In the genomic region with DNA sequence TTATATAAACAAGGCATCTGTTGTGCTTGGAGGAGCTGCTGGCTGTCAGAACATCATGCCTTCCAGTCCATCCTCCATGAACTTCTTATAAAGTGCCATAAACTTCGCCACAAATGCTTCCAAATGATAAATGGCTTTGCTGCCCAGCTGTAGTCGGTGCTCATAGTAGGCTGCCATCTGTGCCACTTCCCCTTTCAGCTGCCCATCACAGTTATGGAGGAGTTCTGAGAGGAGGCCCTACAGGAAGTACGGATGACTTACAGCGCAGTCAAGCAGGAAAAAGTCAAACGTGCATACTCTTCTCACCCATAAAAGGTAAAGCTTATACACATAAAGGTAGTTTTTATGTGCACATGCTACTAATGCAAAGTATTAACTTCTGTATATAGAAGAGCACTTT, we compare ENCODE assay signal across 26 mouse cellular contexts. TPM values are rescaled to one million over a fixed set of nuclear protein-coding genes. Genes with fewer than 3 reads are reported as not detected.
DNase-seq lines count a peak whose midpoint lies in the region; ATAC-seq and TF ChIP-seq lines count a peak whose summit lies in the region.
"Had no signal": no experiment of that assay in that cellular context is flagged by ENCODE, and none has a peak within 500 bp of the region (broad histone marks: within the 10 kb centered on the region; RNA-seq: fewer than 3 reads in every experiment).

No protein-coding gene starts in this region.

- H3K27me3 ChIP-seq in kidney, adult 2 months (replicated peaks; ENCODE audit: control insufficient read depth, insufficient read depth, low read length), result no peaks in the 10 kb centered on the region
- H3K27me3 ChIP-seq: embryonic facial prominence, embryonic 15.5 days; heart, embryonic 15.5 days had no signal

- no peaks in the 10 kb centered on the region for H3K4me1 ChIP-seq in kidney, adult 2 months (ENCODE audit: control insufficient read depth, insufficient read depth, low read length)
- H3K4me1 ChIP-seq: embryonic facial prominence, embryonic 15.5 days; forebrain, embryonic 10.5 days; heart, embryonic 10.5 days; heart, embryonic 15.5 days; hindbrain, embryonic 10.5 days had no signal

- no peak overlapping the region for H3K4me3 ChIP-seq in kidney, adult 2 months (ENCODE audit: insufficient read depth, low read depth, low read length)
- H3K4me3 ChIP-seq: embryonic facial prominence, embryonic 15.5 days; erythroblast, embryonic 14.5 days; forebrain, embryonic 10.5 days; gastrocnemius, adult 2 months; heart, embryonic 10.5 days; heart, embryonic 15.5 days; hindbrain, embryonic 10.5 days had no signal

- WGBS in kidney, adult 2 months, result 75% methylated on average over 5 of the region's 5 CpGs

- peak; percentile 17 to 20 for DNase-seq in spleen, adult 18-20 months
- no peak for DNase-seq in spleen, postnatal 14 days (ENCODE audit: low spot score in 2 of 2)
- peak; percentile 48 to 53 for DNase-seq in B cell, adult 2 months
- no peak for DNase-seq in kidney, adult 9 months
- DNase-seq in layer of hippocampus, adult 8-10 months (ENCODE audit: low spot score in 2 of 2), result no peak
- DNase-seq in kidney, adult 2 months, result no peak
- DNase-seq: adrenal gland, postnatal 10 days; cerebellum, adult 11-12 months; cerebellum, adult 9-11 months; cerebellum, postnatal 36 days; gastrocnemius, adult 2 months; gastrocnemius, postnatal 25 days; heart, adult 11 months; heart, postnatal 14 days had no signal

- ATAC-seq in granulocyte monocyte progenitor cell, adult 5-6 weeks (replicated peaks; ENCODE audit: poor library complexity, severe bottlenecking), result peak; percentile 68
- peak; percentile 93 for ATAC-seq in neutrophil, adult 5-6 weeks (ENCODE audit: extremely low read depth, insufficient number of reproducible peaks, low FRiP score, poor library complexity, severe bottlenecking)
- ATAC-seq: forebrain, embryonic 14.5 days had no signal

- TF ChIP-seq POLR2A in kidney, adult 2 months (IDR thresholded peaks at IDR 0.05; ENCODE audit: low read depth, low read length), result no peak

- H3K27ac ChIP-seq in kidney, adult 2 months (ENCODE audit: insufficient read depth, low read depth, low read length), result no peak overlapping the region
- H3K27ac ChIP-seq: embryonic facial prominence, embryonic 15.5 days; forebrain, embryonic 10.5 days; gastrocnemius, adult 2 months; heart, embryonic 10.5 days; heart, embryonic 15.5 days; hindbrain, embryonic 10.5 days; hindbrain, embryonic 14.5 days had no signal

- no peaks in the 10 kb centered on the region; the same call in 1 of the 2 replicates for H3K36me3 ChIP-seq in kidney, adult 2 months (ENCODE audit: control insufficient read depth, insufficient read depth, low read length)

- TF ChIP-seq CTCF in kidney, adult 2 months (conservative IDR thresholded peaks at IDR 0.05; ENCODE audit: insufficient read depth, insufficient read length, low read depth, low read length), result no peak

RNA-seq across cellular contexts. Expression of gene Rfc3, which starts 8.2 kb away (rescaled TPM):
- total RNA-seq in granulocyte monocyte progenitor cell, adult 5-6 weeks (2014; fragmentation: Nextera tagmentation), result 106 and 121 TPM in 2 replicates
- 53.2 and 56.5 TPM in 2 replicates for total RNA-seq in granulocyte monocyte progenitor cell, adult 5-6 weeks (2017)
- 13.7 and 27.6 TPM in 2 replicates for total RNA-seq in neutrophil, adult 5-6 weeks (2017)
- total RNA-seq in layer of hippocampus, adult 8-10 months (2022), result 10 to 100 TPM in 2 of 4 experiments, 1 to 10 TPM in 2; 8.9 to 10.5 (median 9.8) TPM
- polyA plus RNA-seq in kidney, adult 2 months (2012; rRNA removed), result 5.5 and 6.1 TPM in 2 replicates

RNA-seq across cellular contexts. Expression of gene Vmn2r18, which starts 37.0 kb away (rescaled TPM):
- total RNA-seq in granulocyte monocyte progenitor cell, adult 5-6 weeks (2014; fragmentation: Nextera tagmentation), result 0.99 TPM in 1 of 2 replicates, not detected in the other
- total RNA-seq in granulocyte monocyte progenitor cell, adult 5-6 weeks (2017), result not detected in 2 replicates
- total RNA-seq in neutrophil, adult 5-6 weeks (2017), result not detected in 2 replicates
- total RNA-seq in layer of hippocampus, adult 8-10 months (2022), result not detected
- polyA plus RNA-seq in kidney, adult 2 months (2012; rRNA removed), result not detected in 2 replicates
- total RNA-seq: adrenal gland, postnatal 10 days; adrenal gland, postnatal 4 days; gastrocnemius, adult 2 months; gastrocnemius, postnatal 25 days; heart, postnatal 14 days had no signal
- polyA plus RNA-seq: erythroblast, embryonic 14.5 days; forebrain, embryonic 14.5 days; G1E; heart, embryonic 10.5 days; heart, embryonic 15.5 days; hindbrain, embryonic 14.5 days had no signal

Comparison
In these comparisons a context has a peak if more than half of its experiments do, and no peak if none do; other contexts are left out.
1. DNase-seq: peak in spleen, adult 18-20 months (2 of 2) and B cell, adult 2 months (2 of 2); none in spleen, postnatal 14 days (0 of 2), kidney, adult 9 months (single experiment), layer of hippocampus, adult 8-10 months (0 of 2) and kidney, adult 2 months (single experiment).